Mouse (Mus musculus) G1E (cell line): ENCODE measurements around the gene Cald1.

ENCODE experiments used
- CTCF ChIP-seq: IDR thresholded peaks from 2 replicates; pipeline ENCODE4 v1.5.1; 2012; ENCODE audit warnings: low read depth, low read length, inconsistent platforms, mixed read lengths
- GATA1 ChIP-seq: IDR thresholded peaks from 2 replicates; pipeline ENCODE4 v1.6.1; 2012; ENCODE audit warnings: borderline replicate concordance, low read length, inconsistent platforms, mixed read lengths
- GATA2 ChIP-seq: IDR thresholded peaks from 2 replicates; pipeline ENCODE4 v1.6.1; 2012; ENCODE audit warnings: low read depth, low read length, inconsistent platforms, borderline replicate concordance
- POLR2AphosphoS5 ChIP-seq: IDR thresholded peaks from 2 replicates; pipeline ENCODE4 v1.6.1; 2012; ENCODE audit warnings: low read depth, low read length, inconsistent platforms; ENCODE audit not compliant: insufficient replicate concordance

DNA sequence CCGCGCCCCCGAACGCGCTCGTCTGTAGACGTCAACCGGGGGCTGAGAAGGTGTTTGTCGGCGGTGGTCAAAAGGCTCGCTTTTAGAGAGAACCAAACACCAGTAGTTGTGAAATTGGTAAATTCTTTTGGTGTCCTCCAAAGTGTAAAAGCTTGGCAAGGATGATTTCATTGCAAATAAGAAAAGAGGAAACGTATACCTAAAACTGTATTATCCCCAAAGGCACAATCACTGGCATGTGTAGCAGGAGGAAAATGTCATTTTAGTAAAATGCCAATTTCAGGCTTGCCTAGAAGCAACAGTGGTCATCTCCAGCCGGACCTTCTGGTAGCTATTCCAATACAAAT, 182.6 kb downstream of the Cald1 start:
- TF ChIP-seq CTCF, result no peak
- TF ChIP-seq GATA2, result no peak
- TF ChIP-seq POLR2AphosphoS5, result no peak
- no peak for TF ChIP-seq GATA1
